Mouse (Mus musculus): ENCODE measurements around the gene Barhl1. TPM values are rescaled to one million over a fixed set of nuclear protein-coding genes. Genes with fewer than 3 reads are reported as not detected.

Gene Barhl1
- total and polyA plus RNA-seq, 3 experiments: 0.15 to 0.47 TPM; not detected in 1

DNA sequence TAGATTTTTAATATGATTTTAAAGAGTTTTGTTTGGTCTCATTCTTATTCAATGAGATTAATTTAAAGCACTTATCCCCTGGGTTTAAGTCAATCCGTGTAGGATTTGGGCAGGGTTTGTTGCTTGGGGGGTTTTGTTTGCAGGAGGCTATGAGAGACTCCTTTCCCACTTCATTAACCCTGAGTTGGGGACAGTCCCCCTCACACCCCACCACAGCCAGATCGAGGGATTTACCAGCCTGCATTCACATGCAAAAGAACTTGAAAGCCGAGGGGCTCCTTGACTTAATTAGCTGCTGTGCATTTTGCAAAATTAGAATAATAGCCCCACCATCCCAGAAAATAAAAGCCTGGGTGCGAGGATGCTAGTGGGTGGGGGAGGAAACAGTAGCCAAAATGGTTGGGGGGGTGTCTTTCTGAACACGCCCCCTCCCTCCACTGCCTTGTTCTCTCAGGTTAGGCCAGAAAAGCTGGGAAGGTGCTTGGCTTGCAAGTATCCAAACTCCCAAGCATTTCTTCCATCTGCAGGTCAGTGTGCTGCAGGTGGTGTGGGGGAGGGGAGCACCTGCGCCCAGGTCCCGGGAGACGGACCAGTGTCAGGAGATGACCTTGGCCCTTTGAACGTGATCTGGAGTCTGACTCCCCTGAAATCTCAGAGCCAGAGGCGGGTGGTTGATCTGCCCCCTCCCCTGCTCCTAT lies 8.6 kb downstream of the Barhl1 start:
- H3K4me1 ChIP-seq (ENCODE audit: control insufficient read depth in 1 of 2, insufficient read depth in 2 of 2, low read length in 2 of 2): no peaks in the 10 kb centered on the region
- no peak overlapping the region for H3K27ac ChIP-seq (ENCODE audit: control insufficient read depth, low read depth, low read length)
- no peak overlapping the region for H3K9ac ChIP-seq (ENCODE audit: control insufficient read depth, low read depth, low read length, poor library complexity, severe bottlenecking)
- H3K79me2 ChIP-seq (ENCODE audit: control insufficient read depth, insufficient read depth, low read length, poor library complexity): no peaks in the 10 kb centered on the region
- H3K36me3 ChIP-seq (ENCODE audit: control insufficient read depth in 1 of 2, insufficient read depth in 2 of 2, low read length in 2 of 2): no peaks in the 10 kb centered on the region
- no peaks in the 10 kb centered on the region for H3K27me3 ChIP-seq (ENCODE audit: control insufficient read depth in 1 of 2, insufficient read depth in 2 of 2, low read length in 2 of 2)
- H3K9me3 ChIP-seq (replicated peaks; ENCODE audit: insufficient read depth, low read length): no peaks in the 10 kb centered on the region
- TF ChIP-seq GABPA (IDR thresholded peaks at IDR 0.05; ENCODE audit: low read depth, low read length): no peak
- no peak for TF ChIP-seq CTCF (IDR thresholded peaks at IDR 0.05 in 2 of 3, conservative IDR thresholded peaks at IDR 0.05 in 1 of 3; ENCODE audit: control insufficient read depth in 1 of 3, insufficient read depth in 1 of 3, low read depth in 2 of 3, low read length in 3 of 3, poor library complexity in 1 of 3, severe bottlenecking in 1 of 3)
- DNase-seq (ENCODE audit: low read depth, low spot score): no peak
- H3K4me3 ChIP-seq (ENCODE audit: control insufficient read depth in 1 of 2, insufficient read depth in 1 of 2, low read depth in 2 of 2, low read length in 2 of 2): no peak overlapping the region

DNA sequence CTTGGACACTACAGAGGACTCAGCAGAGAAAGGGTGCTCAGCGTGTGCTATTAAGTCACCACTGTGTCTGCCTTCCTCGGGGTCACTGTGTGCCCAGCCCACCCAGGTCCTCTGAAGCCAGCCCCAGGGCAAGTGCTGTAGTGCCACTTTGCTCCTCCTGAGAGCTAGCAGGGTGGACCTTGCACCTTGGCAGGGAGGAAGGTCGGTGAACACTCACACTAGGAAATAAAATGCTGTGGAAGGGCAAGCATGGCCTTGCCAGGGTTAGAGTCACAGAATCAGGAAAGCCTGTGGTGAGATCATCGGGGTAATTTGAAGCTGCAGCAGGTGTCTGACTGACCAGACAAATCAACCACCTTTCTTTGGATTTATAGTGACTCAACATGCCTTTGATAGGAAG lies 10.9 kb downstream of the Barhl1 start:
- Histone ChIP-seq H3K9ac (ENCODE audit: control insufficient read depth, low read depth, low read length, poor library complexity, severe bottlenecking) (no peak overlapping the region), H3K79me2 (ENCODE audit: control insufficient read depth, insufficient read depth, low read length, poor library complexity) (no peaks in the 10 kb centered on the region), H3K4me1 (ENCODE audit: control insufficient read depth in 1 of 2, insufficient read depth in 2 of 2, low read length in 2 of 2) (no peaks in the 10 kb centered on the region), H3K9me3 (replicated peaks; ENCODE audit: insufficient read depth, low read length) (no peaks in the 10 kb centered on the region), H3K36me3 (ENCODE audit: control insufficient read depth in 1 of 2, insufficient read depth in 2 of 2, low read length in 2 of 2) (peaks cover 0 to 1% of the 10 kb centered on the region in 2 experiments; a peak in 2 of 4 replicates), H3K27ac (ENCODE audit: control insufficient read depth, low read depth, low read length) (no peak overlapping the region), H3K27me3 (ENCODE audit: control insufficient read depth in 1 of 2, insufficient read depth in 2 of 2, low read length in 2 of 2) (no peaks in the 10 kb centered on the region), H3K4me3 (ENCODE audit: control insufficient read depth in 1 of 2, insufficient read depth in 1 of 2, low read depth in 2 of 2, low read length in 2 of 2) (no peak overlapping the region)
- DNase-seq (ENCODE audit: low read depth, low spot score): no peak
- TF ChIP-seq JUND (IDR thresholded peaks at IDR 0.05; ENCODE audit: low read depth, low read length) (no peak), TAL1 (IDR thresholded peaks at IDR 0.05; ENCODE audit: low read length) (no peak), RAD21 (IDR thresholded peaks at IDR 0.05; ENCODE audit: low read depth, low read length) (no peak), KAT2A (conservative IDR thresholded peaks at IDR 0.05; ENCODE audit: low read depth, low read length) (no peak)

DNA sequence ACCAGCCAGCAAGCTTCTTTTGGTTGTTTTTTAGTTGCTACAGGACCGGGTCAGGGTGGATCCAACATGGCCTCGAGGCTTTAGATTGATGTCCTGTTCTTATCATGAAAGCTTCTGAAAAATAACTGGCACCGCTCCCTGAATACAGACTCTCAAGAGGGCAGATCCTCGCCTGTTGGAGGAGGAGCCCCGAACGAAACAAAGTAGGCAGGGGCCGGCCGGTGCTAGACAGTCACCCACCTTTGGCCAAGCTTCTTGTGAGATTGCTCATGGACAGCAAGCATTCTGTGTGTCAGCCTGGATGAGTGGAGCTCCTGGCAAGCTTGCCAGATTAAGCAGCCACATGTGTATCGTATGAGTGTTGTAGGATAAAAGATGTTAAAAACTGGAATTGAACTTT lies 11.7 kb downstream of the Barhl1 start:
- no peak for DNase-seq (ENCODE audit: low read depth, low spot score)
- no peak for TF ChIP-seq SIN3A (IDR thresholded peaks at IDR 0.05; ENCODE audit: low read length)
- TF ChIP-seq TBP (IDR thresholded peaks at IDR 0.05; ENCODE audit: low read depth, low read length): no peak
- no peak for TF ChIP-seq KAT2A (conservative IDR thresholded peaks at IDR 0.05; ENCODE audit: low read depth, low read length)
- no peak for TF ChIP-seq ETS1 (IDR thresholded peaks at IDR 0.05; ENCODE audit: low read depth, low read length)
- TF ChIP-seq ZMIZ1 (IDR thresholded peaks at IDR 0.05; ENCODE audit: low read depth, low read length): no peak
- TF ChIP-seq MYB (IDR thresholded peaks at IDR 0.05; ENCODE audit: low read depth, low read length): no peak
- TF ChIP-seq MEF2A (IDR thresholded peaks at IDR 0.05; ENCODE audit: extremely low read depth, insufficient replicate concordance, low read depth, low read length, poor library complexity, severe bottlenecking): no peak
- TF ChIP-seq ZKSCAN1 (IDR thresholded peaks at IDR 0.05; ENCODE audit: low read depth, low read length): no peak
- no peak for TF ChIP-seq USF1 (IDR thresholded peaks at IDR 0.05; ENCODE audit: low read depth, low read length)
- TF ChIP-seq POLR2A (IDR thresholded peaks at IDR 0.05; ENCODE audit: control insufficient read depth in 1 of 2, insufficient read depth in 1 of 2, low read depth in 1 of 2, low read length in 2 of 2, poor library complexity in 1 of 2): no peak
- no peak for TF ChIP-seq JUND (IDR thresholded peaks at IDR 0.05; ENCODE audit: low read depth, low read length)
- no peak for TF ChIP-seq NELFE (IDR thresholded peaks at IDR 0.05; ENCODE audit: low read depth, low read length)
- TF ChIP-seq E2F4 (IDR thresholded peaks at IDR 0.05; ENCODE audit: borderline replicate concordance, low read depth, low read length): no peak
- no peak for TF ChIP-seq ZNF384 (IDR thresholded peaks at IDR 0.05; ENCODE audit: low read depth, low read length)
- Histone ChIP-seq H3K27me3 (ENCODE audit: control insufficient read depth in 1 of 2, insufficient read depth in 2 of 2, low read length in 2 of 2) (no peaks in the 10 kb centered on the region), H3K4me1 (ENCODE audit: control insufficient read depth in 1 of 2, insufficient read depth in 2 of 2, low read length in 2 of 2) (no peaks in the 10 kb centered on the region), H3K79me2 (ENCODE audit: control insufficient read depth, insufficient read depth, low read length, poor library complexity) (no peaks in the 10 kb centered on the region), H3K9me3 (replicated peaks; ENCODE audit: insufficient read depth, low read length) (no peaks in the 10 kb centered on the region), H3K4me3 (ENCODE audit: control insufficient read depth in 1 of 2, insufficient read depth in 1 of 2, low read depth in 2 of 2, low read length in 2 of 2) (no peak overlapping the region), H3K36me3 (ENCODE audit: control insufficient read depth in 1 of 2, insufficient read depth in 2 of 2, low read length in 2 of 2) (peaks cover 0 to 7% of the 10 kb centered on the region in 2 experiments; a peak in 2 of 4 replicates), H3K27ac (ENCODE audit: control insufficient read depth, low read depth, low read length) (no peak overlapping the region), H3K9ac (ENCODE audit: control insufficient read depth, low read depth, low read length, poor library complexity, severe bottlenecking) (no peak overlapping the region)
